In the genomic region with DNA sequence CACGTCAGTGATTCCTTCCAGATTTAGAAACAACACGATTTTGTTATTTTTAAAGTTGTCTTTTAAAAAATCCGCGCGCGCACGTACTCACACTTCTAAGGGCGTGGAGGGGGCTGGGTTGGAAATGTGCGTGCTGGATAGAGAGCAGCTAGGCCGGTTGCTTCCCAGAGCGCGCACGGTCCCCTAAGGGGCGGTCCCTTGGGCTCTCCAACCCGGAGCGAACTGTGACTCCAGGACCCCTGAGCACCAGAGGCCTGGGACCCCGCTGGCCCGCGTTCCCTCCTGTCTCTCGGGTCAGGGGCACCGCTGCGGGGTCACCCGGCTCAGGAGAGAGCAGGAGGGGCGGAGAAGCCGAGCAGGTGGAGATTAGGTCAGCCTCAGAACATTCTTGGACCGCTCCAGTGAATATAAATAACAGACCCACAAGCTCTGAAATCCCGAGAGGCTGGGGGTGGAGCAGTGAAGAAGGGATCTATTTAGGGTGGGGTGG, we compare ENCODE assay signal across 7 mouse cellular contexts. TPM values are rescaled to one million over a fixed set of nuclear protein-coding genes. Genes with fewer than 3 reads are reported as not detected.
DNase-seq lines count a peak whose midpoint lies in the region; ATAC-seq and TF ChIP-seq lines count a peak whose summit lies in the region.

Gene Pacsin3 (plus strand): TSS at position 294 of the 490 bp plus-strand sequence.

- H3K4me3 ChIP-seq in E14TG2a.4 (replicated peaks; ENCODE audit: low read length): peak within 1 kb of the TSS; percentile 87
- H3K4me3 ChIP-seq in kidney, embryonic 16.5 days (ENCODE audit: low read length): peak within 1 kb of the TSS; percentile 71
- H3K4me3 ChIP-seq in lung, postnatal 0 days (ENCODE audit: low read depth, low read length): peak within 1 kb of the TSS; percentile 67
- H3K4me3 ChIP-seq in small intestine, adult 2 months (ENCODE audit: low read depth, low read length): peak within 1 kb of the TSS; percentile 73

- peaks cover 39% of the 10 kb centered on the region for H3K4me1 ChIP-seq in E14TG2a.4 (replicated peaks; ENCODE audit: low read depth, low read length)
- H3K4me1 ChIP-seq in kidney, embryonic 16.5 days (ENCODE audit: insufficient read depth, low read length): peaks cover 34% of the 10 kb centered on the region
- peaks cover 9% of the 10 kb centered on the region; the same call in 1 of the 2 replicates for H3K4me1 ChIP-seq in lung, postnatal 0 days (ENCODE audit: insufficient read depth, low read depth, low read length)
- peaks cover 9% of the 10 kb centered on the region; the same call in 1 of the 2 replicates for H3K4me1 ChIP-seq in small intestine, adult 2 months (ENCODE audit: control insufficient read depth, insufficient read depth, insufficient read length, low read length)

- no peak for TF ChIP-seq POLR2A in small intestine, adult 2 months (IDR thresholded peaks at IDR 0.05; ENCODE audit: low read depth, low read length)

- WGBS in kidney, embryonic 16.5 days: 2% methylated on average over 27 of the region's 27 CpGs
- WGBS in lung, postnatal 0 days: 1% methylated on average over 27 of the region's 27 CpGs
- WGBS in small intestine, adult 2 months: 5% methylated on average over 27 of the region's 27 CpGs

- no peaks in the 10 kb centered on the region for H3K36me3 ChIP-seq in E14TG2a.4 (ENCODE audit: insufficient read depth, low read length)
- peaks cover 4% of the 10 kb centered on the region; the same call in 1 of the 2 replicates for H3K36me3 ChIP-seq in kidney, embryonic 16.5 days (ENCODE audit: insufficient read depth, low read length)
- no peaks in the 10 kb centered on the region for H3K36me3 ChIP-seq in lung, postnatal 0 days (ENCODE audit: insufficient read depth, low read length)
- no peaks in the 10 kb centered on the region for H3K36me3 ChIP-seq in small intestine, adult 2 months (ENCODE audit: control insufficient read depth, insufficient read depth, low read length)

- peak within 1 kb of the TSS; percentile 83 for H3K27ac ChIP-seq in kidney, embryonic 16.5 days (ENCODE audit: low read length)
- peak within 1 kb of the TSS; percentile 72 for H3K27ac ChIP-seq in lung, postnatal 0 days (ENCODE audit: low read length)
- no peak within 1 kb of the TSS for H3K27ac ChIP-seq in small intestine, adult 2 months (ENCODE audit: insufficient read depth, low read depth, low read length)

- H3K9ac ChIP-seq in kidney, embryonic 16.5 days (replicated peaks; ENCODE audit: low read length): peak within 1 kb of the TSS; percentile 72
- peak within 1 kb of the TSS; percentile 47 for H3K9ac ChIP-seq in lung, postnatal 0 days (replicated peaks; ENCODE audit: low read depth)

- ATAC-seq in kidney, embryonic 16.5 days (ENCODE audit: low FRiP score, low TSS enrichment): 0 out of 2 replicates have a peak, but pooled peaks have one; percentile 15
- ATAC-seq in lung, postnatal 0 days: no peak

- TF ChIP-seq CTCF in E14TG2a.4 (conservative IDR thresholded peaks at IDR 0.05; ENCODE audit: low read length): no peak
- no peak for TF ChIP-seq CTCF in lung, postnatal 0 days (IDR thresholded peaks at IDR 0.05)
- TF ChIP-seq CTCF in small intestine, adult 2 months (IDR thresholded peaks at IDR 0.05; ENCODE audit: extremely low read depth, insufficient read length, insufficient replicate concordance, low read depth, low read length): no peak

- H3K4me2 ChIP-seq in kidney, embryonic 16.5 days (replicated peaks; ENCODE audit: low read depth, low read length): peak within 1 kb of the TSS; percentile 90
- H3K4me2 ChIP-seq in lung, postnatal 0 days (replicated peaks; ENCODE audit: low read depth, low read length): peak within 1 kb of the TSS; percentile 87

- H3K9me3 ChIP-seq in E14TG2a.4 (ENCODE audit: low read length): no peaks in the 10 kb centered on the region
- H3K9me3 ChIP-seq in kidney, embryonic 16.5 days (ENCODE audit: low read length): no peaks in the 10 kb centered on the region
- H3K9me3 ChIP-seq in lung, postnatal 0 days (ENCODE audit: low read length): no peaks in the 10 kb centered on the region

- DNase-seq in T-cell, adult 2 months (ENCODE audit: low spot score): peak; percentile 25
- peak; percentile 58 for DNase-seq in embryo, embryonic 10.5 days (ENCODE audit: low spot score)
- DNase-seq in heart, adult 8-10 months (ENCODE audit: low spot score): no peak
- DNase-seq in lung, postnatal 0 days (ENCODE audit: low spot score): peak; percentile 39

- H3K27me3 ChIP-seq in E14TG2a.4 (ENCODE audit: insufficient read depth, low read length): peaks cover 95% of the 10 kb centered on the region
- H3K27me3 ChIP-seq in kidney, embryonic 16.5 days (ENCODE audit: insufficient read depth, low read length): peaks cover 13% of the 10 kb centered on the region; the same call in 1 of the 2 replicates
- no peaks in the 10 kb centered on the region; the same call in 1 of the 2 replicates for H3K27me3 ChIP-seq in lung, postnatal 0 days (replicated peaks; ENCODE audit: insufficient read depth, low read length)
- H3K27me3 ChIP-seq in small intestine, adult 2 months (ENCODE audit: control insufficient read depth, insufficient read depth, low read length): peaks cover 21% of the 10 kb centered on the region

- no peak for TF ChIP-seq EP300 in lung, postnatal 0 days (IDR thresholded peaks at IDR 0.05)

RNA-seq across cellular contexts. Expression of gene Pacsin3, which starts in this region (rescaled TPM):
- total RNA-seq in heart, adult 8-10 months (2022): 100 to 1,000 TPM; 168 to 198 (median 178) TPM
- polyA plus RNA-seq in kidney, embryonic 16.5 days (2015; fragmentation: Nextera tagmentation; extraction: Ambion mirVana): 47.7 and 49.6 TPM in 2 replicates
- 31.5 and 34.6 TPM in 2 replicates for polyA plus RNA-seq in lung, postnatal 0 days (2015; fragmentation: Nextera tagmentation; extraction: Ambion mirVana)
- polyA plus RNA-seq in small intestine, adult 2 months (2012; rRNA removed): 3.4 and 6.6 TPM in 2 replicates
